Mouse (Mus musculus): ENCODE measurements at regions not wholly inside any gene's neighbourhood (a gene's known extent, or its start where the extent isn't known, plus 50 kb on each side); places are given as distances from the start of the nearest gene placed in this dataset.

- WGBS = 12% methylated on average over 14 of the region's 14 CpGs
- peak; percentile 55 for DNase-seq (ENCODE audit: low spot score)
- no peak overlapping the region for H3K27ac ChIP-seq (ENCODE audit: low read depth)
- TF ChIP-seq EP300 (IDR thresholded peaks at IDR 0.05; ENCODE audit: low read depth) (no peak), CTCF (IDR thresholded peaks at IDR 0.05; ENCODE audit: low read depth) (peak; percentile 75)
- H3K4me1 ChIP-seq (ENCODE audit: control insufficient read depth, insufficient read depth) = peaks cover 3% of the 10 kb centered on the region; the same call in 1 of the 2 replicates
- H3K9me3 ChIP-seq (replicated peaks; ENCODE audit: control insufficient read depth, low read length) = no peaks in the 10 kb centered on the region
- peak; percentile 20; the same call in 1 of the 2 replicates for ATAC-seq (ENCODE audit: insufficient read depth, low read depth)
- H3K9ac ChIP-seq (replicated peaks; ENCODE audit: low read depth, low read length) = no peak overlapping the region
- peak overlapping the region; percentile 19; the same call in 1 of the 2 replicates for H3K4me3 ChIP-seq (ENCODE audit: low read depth, low read length)
- no peaks in the 10 kb centered on the region for H3K36me3 ChIP-seq (replicated peaks; ENCODE audit: control insufficient read depth, insufficient read depth, low read length)
- 0 out of 2 replicates have a peak, but pooled peaks cover 3% of the 10 kb centered on the region for H3K27me3 ChIP-seq (ENCODE audit: control insufficient read depth, insufficient read depth, low read length)
- H3K4me2 ChIP-seq (ENCODE audit: low read depth, low read length) = peak overlapping the region; percentile 57
Observed at GRCm38 (mm10) chr2:106194369-106195023, 191.1 kb upstream of the Dnajc24 start.

GRCm38 (mm10) chr2:106193889-106194347, 190.6 kb upstream of the Dnajc24 start:
- TF ChIP-seq CTCF (IDR thresholded peaks at IDR 0.05; ENCODE audit: low read depth) (no peak), EP300 (IDR thresholded peaks at IDR 0.05; ENCODE audit: low read depth) (no peak)
- Histone ChIP-seq H3K36me3 (replicated peaks; ENCODE audit: control insufficient read depth, insufficient read depth, low read length) (no peaks in the 10 kb centered on the region), H3K27ac (ENCODE audit: low read depth) (no peak overlapping the region), H3K9ac (replicated peaks; ENCODE audit: low read depth, low read length) (no peak overlapping the region), H3K4me3 (ENCODE audit: low read depth, low read length) (peak overlapping the region; percentile 19; the same call in 1 of the 2 replicates), H3K9me3 (replicated peaks; ENCODE audit: control insufficient read depth, low read length) (no peaks in the 10 kb centered on the region), H3K4me2 (ENCODE audit: low read depth, low read length) (peak overlapping the region; percentile 57), H3K27me3 (ENCODE audit: control insufficient read depth, insufficient read depth, low read length) (0 out of 2 replicates have a peak, but pooled peaks cover 3% of the 10 kb centered on the region), H3K4me1 (ENCODE audit: control insufficient read depth, insufficient read depth) (peaks cover 3% of the 10 kb centered on the region; the same call in 1 of the 2 replicates)
- WGBS = 3% methylated on average over 9 of the region's 9 CpGs
- no peak for ATAC-seq (ENCODE audit: insufficient read depth, low read depth)
- no peak for DNase-seq (ENCODE audit: low spot score)

- H3K36me3 ChIP-seq (replicated peaks; ENCODE audit: control insufficient read depth, insufficient read depth, low read length) = no peaks in the 10 kb centered on the region
- TF ChIP-seq EP300 (IDR thresholded peaks at IDR 0.05; ENCODE audit: low read depth) (no peak), CTCF (IDR thresholded peaks at IDR 0.05; ENCODE audit: low read depth) (no peak)
- H3K27ac ChIP-seq (ENCODE audit: low read depth) = no peak overlapping the region
- DNase-seq (ENCODE audit: low spot score) = no peak
- H3K27me3 ChIP-seq (ENCODE audit: control insufficient read depth, insufficient read depth, low read length) = 0 out of 2 replicates have a peak, but pooled peaks cover 3% of the 10 kb centered on the region
- WGBS = 49% methylated on average over 11 of the region's 11 CpGs
- H3K4me2 ChIP-seq (ENCODE audit: low read depth, low read length) = no peak overlapping the region
- ATAC-seq (ENCODE audit: insufficient read depth, low read depth) = no peak
- H3K4me3 ChIP-seq (ENCODE audit: low read depth, low read length) = no peak overlapping the region
- H3K9me3 ChIP-seq (replicated peaks; ENCODE audit: control insufficient read depth, low read length) = no peaks in the 10 kb centered on the region
- H3K9ac ChIP-seq (replicated peaks; ENCODE audit: low read depth, low read length) = no peak overlapping the region
- peaks cover 3% of the 10 kb centered on the region; the same call in 1 of the 2 replicates for H3K4me1 ChIP-seq (ENCODE audit: control insufficient read depth, insufficient read depth)
Observed at GRCm38 (mm10) chr2:106190579-106191322, 187.4 kb upstream of the Dnajc24 start.

GRCm38 (mm10) chr2:106183651-106184050, 180.3 kb upstream of the Dnajc24 start:
- Histone ChIP-seq H3K27ac (ENCODE audit: low read depth) (no peak overlapping the region), H3K4me1 (ENCODE audit: control insufficient read depth, insufficient read depth) (no peaks in the 10 kb centered on the region), H3K4me3 (ENCODE audit: low read depth, low read length) (no peak overlapping the region), H3K9me3 (replicated peaks; ENCODE audit: control insufficient read depth, low read length) (no peaks in the 10 kb centered on the region), H3K4me2 (ENCODE audit: low read depth, low read length) (no peak overlapping the region), H3K9ac (replicated peaks; ENCODE audit: low read depth, low read length) (no peak overlapping the region), H3K36me3 (replicated peaks; ENCODE audit: control insufficient read depth, insufficient read depth, low read length) (no peaks in the 10 kb centered on the region), H3K27me3 (ENCODE audit: control insufficient read depth, insufficient read depth, low read length) (no peaks in the 10 kb centered on the region)
- TF ChIP-seq CTCF (IDR thresholded peaks at IDR 0.05; ENCODE audit: low read depth) (no peak), EP300 (IDR thresholded peaks at IDR 0.05; ENCODE audit: low read depth) (no peak)
- ATAC-seq (ENCODE audit: insufficient read depth, low read depth) (no peak), DNase-seq (ENCODE audit: low spot score) (no peak)
- WGBS = 63% methylated on average over 16 of the region's 16 CpGs

- Histone ChIP-seq H3K27ac (ENCODE audit: low read depth) (no peak overlapping the region), H3K4me1 (ENCODE audit: control insufficient read depth, insufficient read depth) (no peaks in the 10 kb centered on the region), H3K27me3 (ENCODE audit: control insufficient read depth, insufficient read depth, low read length) (no peaks in the 10 kb centered on the region), H3K9me3 (replicated peaks; ENCODE audit: control insufficient read depth, low read length) (no peaks in the 10 kb centered on the region), H3K36me3 (replicated peaks; ENCODE audit: control insufficient read depth, insufficient read depth, low read length) (no peaks in the 10 kb centered on the region), H3K4me3 (ENCODE audit: low read depth, low read length) (no peak overlapping the region), H3K4me2 (ENCODE audit: low read depth, low read length) (no peak overlapping the region), H3K9ac (replicated peaks; ENCODE audit: low read depth, low read length) (no peak overlapping the region)
- ATAC-seq (ENCODE audit: insufficient read depth, low read depth) (no peak), DNase-seq (ENCODE audit: low spot score) (no peak)
- WGBS = 8% methylated on average over 9 of the region's 10 CpGs
- TF ChIP-seq EP300 (IDR thresholded peaks at IDR 0.05; ENCODE audit: low read depth) (no peak), CTCF (IDR thresholded peaks at IDR 0.05; ENCODE audit: low read depth) (no peak)
Observed at GRCm38 (mm10) chr2:106182051-106182450, 178.7 kb upstream of the Dnajc24 start.
